Mouse (Mus musculus) forebrain, embryonic 10.5 days (tissue): ENCODE measurements around the gene Grik4. TPM values are rescaled to one million over a fixed set of nuclear protein-coding genes. Genes with fewer than 3 reads are reported as not detected.

Experiments
- DNase-seq: peaks from one replicate; pipeline ENCODE4 v3.0.0-alpha.2; 2017; ENCODE audit warnings: low spot score; ENCODE audit errors: extremely low spot score
- H3K27ac ChIP-seq: fragments of 300-500 bp; sonication (generic); 2 replicates; pipeline ENCODE4 v1.5.1; 2016; ENCODE audit warnings: mild to moderate bottlenecking
- H3K27me3 ChIP-seq: fragments of 300-500 bp; sonication (generic); 2 replicates; pipeline ENCODE4 v1.6.1; 2016; ENCODE audit warnings: mild to moderate bottlenecking; ENCODE audit not compliant: poor library complexity, severe bottlenecking
- H3K36me3 ChIP-seq: fragments of 300-500 bp; sonication (generic); replicated peaks from 2 replicates; pipeline ENCODE4 v1.6.1; 2016; ENCODE audit warnings: mild to moderate bottlenecking, moderate library complexity
- H3K4me1 ChIP-seq: fragments of 300-500 bp; sonication (generic); 2 replicates; pipeline ENCODE4 v1.6.1; 2016
- H3K4me3 ChIP-seq: fragments of 300-500 bp; sonication (generic); 2 replicates; pipeline ENCODE4 v1.5.1; 2016; ENCODE audit warnings: mild to moderate bottlenecking, moderate library complexity
- H3K9me3 ChIP-seq: fragments of 300-500 bp; sonication (generic); 2 replicates; pipeline ENCODE4 v1.6.1; 2016; ENCODE audit warnings: mild to moderate bottlenecking, moderate library complexity
- WGBS: fragments of 180-500 bp; shearing (Covaris S2); methylation state at CpG from one replicate; pipeline ENCODE4 v1.1.7; 2016; 5-methylcytosine and 5-hydroxymethylcytosine counted together
- polyA plus RNA-seq: library from polyadenylated mRNA; unstranded; fragments of >200 nt; fragmentation: Nextera tagmentation; extraction: Ambion mirVana; gene quantifications from 2 replicates; pipeline ENCODE4 v1.2.1, GENCODE M21; 2016

Gene Grik4
- polyA plus RNA-seq, 1 experiment from 2014 or later = 1.0 TPM

DNA sequence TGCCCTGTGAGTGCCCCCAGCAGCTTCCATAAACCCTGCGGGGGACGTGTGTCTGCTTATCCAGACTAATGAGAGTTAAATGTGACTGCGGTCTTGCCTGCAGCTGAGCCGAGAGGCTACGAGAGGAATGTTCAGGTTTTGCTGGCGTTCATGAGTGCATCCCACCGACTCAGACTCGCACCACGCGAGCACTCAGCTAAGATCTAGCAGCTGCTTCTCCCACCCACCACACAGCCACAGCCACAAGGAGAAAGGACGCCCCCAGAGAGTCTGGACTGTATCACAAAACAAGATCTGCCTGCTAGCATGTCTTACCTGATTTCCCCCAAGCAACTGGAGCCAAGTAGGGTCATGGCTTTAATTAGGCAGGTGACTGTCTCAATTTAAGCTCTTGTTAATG, 142.4 kb downstream of the Grik4 start:
- no peak for DNase-seq

DNA sequence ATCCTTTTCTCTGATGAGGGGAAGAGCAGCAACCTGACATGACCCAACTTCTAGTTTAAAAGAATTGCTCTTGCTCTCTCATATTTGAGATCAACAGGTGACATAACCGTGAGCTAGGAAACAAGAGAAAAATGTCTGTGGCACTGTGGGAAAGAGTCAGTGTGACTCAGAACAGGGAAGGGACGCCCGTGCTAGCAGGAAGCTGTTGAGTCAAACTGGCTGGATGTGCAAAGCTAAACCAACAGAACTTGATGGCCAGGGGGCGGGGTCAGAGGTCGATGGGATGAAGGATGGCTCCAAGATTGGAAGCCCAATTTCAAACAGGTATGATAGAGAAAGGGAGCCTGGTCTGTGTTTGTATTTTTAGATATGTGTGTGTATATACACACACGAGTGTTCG, 144.2 kb downstream of the Grik4 start:
- Histone ChIP-seq H3K9me3 (no peaks in the 10 kb centered on the region), H3K27me3 (no peaks in the 10 kb centered on the region), H3K4me3 (no peak overlapping the region), H3K36me3 (no peaks in the 10 kb centered on the region), H3K4me1 (0 out of 2 replicates have a peak, but pooled peaks cover 6% of the 10 kb centered on the region), H3K27ac (no peak overlapping the region)
- WGBS = 85% methylated on average over 7 of the region's 7 CpGs
- DNase-seq = no peak

More for the DNA sequence above, 142.4 kb downstream of the Grik4 start:
- no peaks in the 10 kb centered on the region for H3K36me3 ChIP-seq
- WGBS = 89% methylated on average over 11 of the region's 11 CpGs
- H3K27me3 ChIP-seq = no peaks in the 10 kb centered on the region
- no peaks in the 10 kb centered on the region for H3K4me1 ChIP-seq
- H3K4me3 ChIP-seq = no peak overlapping the region
- H3K27ac ChIP-seq = no peak overlapping the region
- H3K9me3 ChIP-seq = no peaks in the 10 kb centered on the region

DNA sequence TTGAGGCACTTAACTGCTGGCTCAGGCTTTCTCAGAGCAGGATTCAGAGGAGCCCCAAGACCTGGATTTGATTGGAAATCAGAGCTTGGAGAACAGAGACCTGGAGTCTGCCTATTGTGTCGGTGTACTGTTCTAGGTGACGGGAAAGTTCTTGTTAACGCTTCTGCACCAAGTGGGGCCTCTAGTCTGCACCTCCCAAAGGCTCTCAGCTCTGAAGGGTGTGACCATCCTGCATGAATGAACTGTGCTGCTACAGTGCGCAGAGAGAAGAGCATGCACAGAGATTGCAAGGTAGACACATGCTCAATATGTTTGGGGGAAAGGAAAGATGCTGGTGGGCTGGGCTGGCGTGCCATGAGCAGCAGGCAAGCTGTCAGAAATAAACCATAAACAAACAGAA, 144.6 kb downstream of the Grik4 start:
- Histone ChIP-seq H3K9me3 (no peaks in the 10 kb centered on the region), H3K36me3 (no peaks in the 10 kb centered on the region), H3K4me3 (no peak overlapping the region), H3K4me1 (0 out of 2 replicates have a peak, but pooled peaks cover 6% of the 10 kb centered on the region), H3K27me3 (no peaks in the 10 kb centered on the region), H3K27ac (no peak overlapping the region)
- no peak for DNase-seq
- WGBS = 89% methylated on average over 5 of the region's 5 CpGs

DNA sequence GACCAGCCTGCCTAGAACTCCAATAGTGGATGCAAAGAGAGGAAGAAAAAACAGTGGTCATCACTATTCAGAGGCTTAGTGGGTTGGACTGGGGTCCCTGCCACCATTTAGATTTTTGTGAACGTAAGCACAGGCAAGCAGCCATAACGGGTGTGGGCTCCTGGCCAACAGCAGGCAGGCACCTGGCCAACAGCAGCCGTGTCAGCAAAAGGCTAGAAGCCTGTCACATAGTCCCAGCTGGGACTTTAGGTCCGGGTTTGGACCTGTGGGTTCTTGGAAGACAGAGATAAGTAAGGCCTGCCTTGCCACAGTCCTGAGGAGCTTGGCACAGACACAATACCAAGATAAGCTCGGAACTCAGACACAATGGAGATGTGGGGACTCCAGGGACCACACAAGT, 145.1 kb downstream of the Grik4 start:
- no peaks in the 10 kb centered on the region for H3K36me3 ChIP-seq
- H3K9me3 ChIP-seq = no peaks in the 10 kb centered on the region
- H3K27me3 ChIP-seq = no peaks in the 10 kb centered on the region
- 0 out of 2 replicates have a peak, but pooled peaks cover 6% of the 10 kb centered on the region for H3K4me1 ChIP-seq
- no peak overlapping the region for H3K4me3 ChIP-seq
- no peak for DNase-seq
- no peak overlapping the region for H3K27ac ChIP-seq
- 85% methylated on average over 5 of the region's 5 CpGs for WGBS

DNA sequence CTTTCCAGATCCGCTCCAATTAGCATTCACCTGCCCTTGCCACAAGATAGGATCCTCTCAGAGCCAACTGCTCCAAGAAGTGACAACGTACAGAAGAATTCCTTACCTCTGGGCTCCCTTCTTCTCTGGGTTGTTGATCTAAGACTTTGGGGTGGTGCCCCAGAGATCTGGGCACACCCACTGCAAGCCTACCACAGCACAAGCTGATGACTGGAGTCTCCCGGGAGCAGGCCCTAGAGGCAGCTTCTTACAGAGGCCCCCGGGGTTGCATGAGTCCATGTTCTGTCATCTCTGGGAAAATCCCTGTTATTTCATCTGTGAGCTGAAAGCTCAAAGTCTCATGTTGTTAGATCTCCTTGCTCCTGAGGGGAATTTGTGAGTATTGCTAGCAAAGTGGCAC, 146.0 kb downstream of the Grik4 start:
- no peaks in the 10 kb centered on the region for H3K36me3 ChIP-seq

DNA sequence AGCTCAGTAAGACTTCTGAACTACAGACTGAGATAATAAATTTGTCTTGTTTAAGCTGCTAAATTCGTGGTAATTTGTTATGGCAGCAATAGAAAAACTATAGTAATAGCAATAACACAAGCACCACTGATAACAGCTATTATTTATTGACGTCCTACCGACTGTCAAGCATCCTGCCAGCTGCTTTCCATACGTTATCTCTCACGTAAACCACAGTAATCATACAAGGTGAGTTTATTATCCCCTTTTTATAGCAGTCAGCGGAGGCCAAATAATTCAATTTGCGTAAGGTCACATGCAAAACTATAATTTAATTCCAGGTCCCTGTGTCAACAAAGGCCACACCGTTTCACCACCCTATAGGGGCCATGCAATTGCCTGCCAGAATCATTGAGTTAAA, 147.0 kb downstream of the Grik4 start:
- no peak for DNase-seq

More for the DNA sequence above, 146.0 kb downstream of the Grik4 start:
- H3K4me3 ChIP-seq = no peak overlapping the region
- H3K9me3 ChIP-seq = no peaks in the 10 kb centered on the region
- 0 out of 2 replicates have a peak, but pooled peaks cover 6% of the 10 kb centered on the region for H3K4me1 ChIP-seq
- no peak for DNase-seq
- no peak overlapping the region for H3K27ac ChIP-seq
- WGBS = 84% methylated on average over 4 of the region's 4 CpGs
- H3K27me3 ChIP-seq = peaks cover 8% of the 10 kb centered on the region; the same call in 1 of the 2 replicates

DNA sequence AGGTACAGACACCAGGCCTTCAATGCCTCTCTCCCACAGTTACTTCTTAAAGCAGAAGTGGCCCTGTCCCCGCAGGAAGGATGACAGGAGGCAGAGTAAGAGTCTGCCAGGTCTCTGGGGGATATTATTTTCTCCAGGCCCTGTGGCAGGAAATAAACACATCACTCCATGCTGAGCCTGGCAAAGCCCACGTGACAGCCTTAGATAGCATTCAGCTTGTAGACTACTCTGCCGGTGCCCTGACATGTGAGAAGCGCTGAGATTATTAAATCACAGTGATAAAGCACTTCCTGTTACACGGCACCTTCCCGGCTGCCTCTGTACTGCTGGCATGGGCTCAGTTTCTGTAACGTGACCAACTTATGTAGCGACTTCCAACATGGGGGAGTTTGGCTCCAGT, 148.4 kb downstream of the Grik4 start:
- 82% methylated on average over 8 of the region's 8 CpGs for WGBS
- DNase-seq = no peak
- H3K4me1 ChIP-seq = peaks cover 23% of the 10 kb centered on the region
- H3K27me3 ChIP-seq = peaks cover 14% of the 10 kb centered on the region; the same call in 1 of the 2 replicates
- no peaks in the 10 kb centered on the region for H3K36me3 ChIP-seq
- H3K4me3 ChIP-seq = no peak overlapping the region
- no peaks in the 10 kb centered on the region for H3K9me3 ChIP-seq
- H3K27ac ChIP-seq = no peak overlapping the region

More for the DNA sequence above, 147.0 kb downstream of the Grik4 start:
- 87% methylated on average over 8 of the region's 8 CpGs for WGBS
- H3K27ac ChIP-seq = no peak overlapping the region
- no peak overlapping the region for H3K4me3 ChIP-seq
- H3K9me3 ChIP-seq = no peaks in the 10 kb centered on the region
- peaks cover 11% of the 10 kb centered on the region; the same call in 1 of the 2 replicates for H3K27me3 ChIP-seq
- no peaks in the 10 kb centered on the region for H3K36me3 ChIP-seq
- peaks cover 12% of the 10 kb centered on the region for H3K4me1 ChIP-seq

DNA sequence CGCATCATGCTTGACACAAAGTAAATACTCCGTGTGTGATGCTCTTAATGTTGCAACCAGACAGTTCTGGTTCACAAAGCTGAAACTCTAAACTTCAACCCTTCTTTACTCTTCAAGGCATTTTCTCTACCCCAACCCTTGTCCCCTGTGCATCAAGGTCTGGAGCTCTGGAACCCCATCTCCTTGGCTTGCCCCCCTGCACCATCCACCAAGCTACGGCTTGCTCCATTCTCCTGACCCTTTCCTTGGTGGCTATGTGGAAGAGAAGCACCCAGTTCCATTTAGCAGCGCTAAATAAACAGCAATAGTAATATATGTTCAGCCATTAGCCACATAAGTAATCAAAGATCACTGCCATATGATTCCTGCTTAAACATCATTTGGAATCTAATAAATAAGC, 150.3 kb downstream of the Grik4 start:
- H3K27me3 ChIP-seq = peaks cover 21% of the 10 kb centered on the region
- H3K4me1 ChIP-seq = peaks cover 23% of the 10 kb centered on the region
- H3K9me3 ChIP-seq = no peaks in the 10 kb centered on the region
- no peaks in the 10 kb centered on the region for H3K36me3 ChIP-seq
- H3K4me3 ChIP-seq = no peak overlapping the region
- DNase-seq = no peak
- WGBS = 95% methylated on average over 4 of the region's 4 CpGs
- H3K27ac ChIP-seq = no peak overlapping the region

DNA sequence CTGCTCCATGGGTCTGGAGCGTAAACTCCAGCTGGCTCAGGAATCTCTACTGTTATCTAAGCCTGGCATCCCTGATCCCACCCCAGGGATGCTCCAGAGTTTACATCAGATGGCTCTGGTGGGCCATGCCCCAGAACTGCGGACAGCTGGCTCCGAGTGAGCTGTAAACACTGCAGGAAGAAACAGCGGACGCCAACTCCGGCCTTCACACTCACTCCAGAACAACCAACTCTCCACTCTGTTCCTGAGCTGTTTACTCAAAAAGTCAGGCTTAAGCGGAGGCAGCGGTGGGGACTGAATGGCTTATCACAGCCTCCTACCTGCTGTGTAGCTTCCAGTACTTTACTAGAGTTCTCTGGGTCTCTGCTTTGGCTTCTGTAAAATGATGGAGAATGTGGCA, 150.7 kb downstream of the Grik4 start:
- Histone ChIP-seq H3K9me3 (no peaks in the 10 kb centered on the region), H3K4me1 (peaks cover 23% of the 10 kb centered on the region), H3K27ac (no peak overlapping the region), H3K27me3 (peaks cover 25% of the 10 kb centered on the region), H3K4me3 (no peak overlapping the region), H3K36me3 (no peaks in the 10 kb centered on the region)
- WGBS = 82% methylated on average over 8 of the region's 8 CpGs
- DNase-seq = no peak

DNA sequence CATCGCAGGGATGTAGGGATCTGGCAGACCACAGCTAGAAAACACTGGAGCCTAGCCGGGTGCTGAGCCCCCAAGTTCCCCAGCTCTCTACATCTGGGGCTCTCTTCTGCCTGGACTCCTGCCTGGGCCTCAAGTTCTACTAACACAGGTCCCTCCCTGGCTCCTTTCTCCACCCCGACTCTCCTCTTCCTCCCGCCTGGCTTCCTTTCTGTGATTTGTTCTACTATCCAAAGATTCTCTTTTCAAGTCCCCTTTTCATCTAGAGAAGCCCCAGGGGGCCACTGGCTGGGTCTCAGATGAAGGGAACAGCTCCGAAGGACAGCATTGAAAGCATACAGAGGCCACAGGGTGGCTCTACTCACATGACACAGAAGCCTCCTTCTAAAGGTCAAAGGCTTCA, 151.9 kb downstream of the Grik4 start:
- WGBS = 37% methylated on average over 5 of the region's 5 CpGs
- H3K27ac ChIP-seq = no peak overlapping the region

DNA sequence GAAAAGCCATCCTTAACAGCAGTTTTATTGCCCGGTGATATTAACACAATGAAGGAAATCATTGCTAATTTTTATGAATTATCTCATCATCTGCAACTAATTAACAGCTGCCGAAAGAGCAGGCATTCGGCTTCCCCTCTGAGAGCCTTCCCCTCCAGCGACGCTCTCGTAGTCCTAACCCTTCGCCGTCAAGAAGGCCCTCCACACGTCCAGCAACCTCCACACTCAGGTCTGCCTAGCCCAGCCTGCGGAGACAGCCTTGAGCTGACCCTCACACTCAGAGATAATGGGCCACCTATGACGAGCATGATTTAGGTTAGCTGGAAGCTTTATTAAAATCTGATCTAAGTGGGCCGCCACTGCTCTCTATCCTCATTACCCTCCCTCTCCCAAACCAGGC, 152.5 kb downstream of the Grik4 start:
- H3K27me3 ChIP-seq = peaks cover 37% of the 10 kb centered on the region
- H3K4me1 ChIP-seq = peaks cover 23% of the 10 kb centered on the region
- WGBS = 76% methylated on average over 12 of the region's 12 CpGs
- no peak for DNase-seq
- H3K4me3 ChIP-seq = no peak overlapping the region
- no peaks in the 10 kb centered on the region for H3K9me3 ChIP-seq
- H3K27ac ChIP-seq = no peak overlapping the region
- H3K36me3 ChIP-seq = no peaks in the 10 kb centered on the region

More for the DNA sequence above, 151.9 kb downstream of the Grik4 start:
- DNase-seq = no peak
- Histone ChIP-seq H3K4me1 (peaks cover 23% of the 10 kb centered on the region), H3K27me3 (peaks cover 37% of the 10 kb centered on the region), H3K9me3 (no peaks in the 10 kb centered on the region), H3K4me3 (no peak overlapping the region), H3K36me3 (no peaks in the 10 kb centered on the region)

DNA sequence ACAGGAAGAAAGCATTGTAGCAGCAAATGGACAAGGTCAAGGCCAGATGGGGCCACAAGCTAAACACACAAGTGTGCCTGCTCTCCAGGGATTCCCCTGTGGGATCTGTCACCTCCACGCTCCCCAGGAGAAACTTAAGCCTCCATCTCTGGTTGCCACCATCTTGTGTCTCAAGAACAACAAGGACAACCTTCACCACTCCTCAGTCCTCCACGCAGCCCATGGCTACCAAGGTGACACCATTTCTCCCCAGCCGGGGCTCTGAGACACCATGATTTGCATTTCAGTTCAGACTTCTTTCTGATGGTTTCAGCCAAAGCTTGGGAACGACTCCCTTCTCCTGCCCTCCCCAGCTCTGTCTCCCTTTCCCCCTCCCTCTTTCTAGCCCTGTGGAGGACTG, 152.9 kb downstream of the Grik4 start:
- Histone ChIP-seq H3K27me3 (peaks cover 37% of the 10 kb centered on the region), H3K27ac (no peak overlapping the region), H3K4me1 (peaks cover 23% of the 10 kb centered on the region), H3K4me3 (no peak overlapping the region), H3K9me3 (no peaks in the 10 kb centered on the region), H3K36me3 (no peaks in the 10 kb centered on the region)
- no peak for DNase-seq
- 74% methylated on average over 4 of the region's 4 CpGs for WGBS

DNA sequence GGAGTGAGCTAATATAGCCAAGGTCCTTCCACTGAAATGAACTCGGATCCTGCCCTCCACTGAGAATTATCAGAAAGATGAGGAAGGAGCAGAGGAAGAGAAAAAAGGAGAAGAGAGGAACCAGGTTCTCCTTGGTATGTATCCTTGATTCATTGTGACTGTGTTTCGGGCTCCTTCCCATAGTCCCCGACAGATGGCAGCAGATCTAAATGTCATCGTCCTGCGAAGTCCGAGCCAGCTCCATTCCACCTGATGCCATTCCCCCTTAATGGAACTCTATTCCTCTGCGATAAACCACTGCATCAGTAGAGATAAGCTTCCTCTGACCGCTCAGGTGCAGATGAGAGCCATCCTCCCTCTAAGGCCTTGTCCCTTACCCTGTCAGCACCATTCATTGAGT, 155.8 kb downstream of the Grik4 start:
- Histone ChIP-seq H3K27me3 (peaks cover 30% of the 10 kb centered on the region), H3K4me1 (peaks cover 20% of the 10 kb centered on the region), H3K27ac (no peak overlapping the region), H3K9me3 (no peaks in the 10 kb centered on the region), H3K4me3 (no peak overlapping the region), H3K36me3 (no peaks in the 10 kb centered on the region)
- DNase-seq = peak; percentile 39
- 19% methylated on average over 8 of the region's 8 CpGs for WGBS

DNA sequence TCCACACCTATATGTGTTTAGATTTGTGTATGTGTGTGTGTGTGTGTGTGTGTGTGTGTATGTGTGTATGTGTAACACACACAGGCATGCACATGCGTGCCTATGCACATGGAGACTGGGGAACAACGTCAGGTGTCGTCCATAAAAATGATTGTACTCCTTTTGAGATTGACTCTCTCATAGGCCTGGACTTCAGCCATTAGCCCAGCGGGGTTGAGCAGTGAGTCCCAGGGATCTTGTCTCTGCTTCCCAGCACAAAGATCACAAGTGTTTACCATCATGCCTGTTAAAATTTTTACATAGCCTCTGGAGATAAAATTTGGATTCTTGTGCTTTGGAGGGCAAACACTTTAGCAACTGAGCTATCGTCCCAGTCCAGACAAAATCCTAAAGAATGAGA, 157.4 kb downstream of the Grik4 start:
- 89% methylated on average over 5 of the region's 5 CpGs for WGBS
- H3K36me3 ChIP-seq = no peaks in the 10 kb centered on the region
- H3K4me3 ChIP-seq = no peak overlapping the region
- DNase-seq = no peak
- H3K27ac ChIP-seq = no peak overlapping the region
- no peaks in the 10 kb centered on the region for H3K9me3 ChIP-seq
- peaks cover 23% of the 10 kb centered on the region for H3K27me3 ChIP-seq
- peaks cover 10% of the 10 kb centered on the region for H3K4me1 ChIP-seq
